Mouse (Mus musculus): ENCODE data around the gene 4930555G01Rik. TPM values are rescaled to one million over a fixed set of nuclear protein-coding genes. Genes with fewer than 3 reads are reported as not detected.
"Not testable (repeated sequence)": the region's sequence is repeated elsewhere in the genome, so short reads cannot be mapped to it uniquely, and the experiment has no call there.

4930555G01Rik gene
- not detected in 2 replicates for polyA plus RNA-seq (2015; fragmentation: Nextera tagmentation; extraction: Ambion mirVana)

DNA sequence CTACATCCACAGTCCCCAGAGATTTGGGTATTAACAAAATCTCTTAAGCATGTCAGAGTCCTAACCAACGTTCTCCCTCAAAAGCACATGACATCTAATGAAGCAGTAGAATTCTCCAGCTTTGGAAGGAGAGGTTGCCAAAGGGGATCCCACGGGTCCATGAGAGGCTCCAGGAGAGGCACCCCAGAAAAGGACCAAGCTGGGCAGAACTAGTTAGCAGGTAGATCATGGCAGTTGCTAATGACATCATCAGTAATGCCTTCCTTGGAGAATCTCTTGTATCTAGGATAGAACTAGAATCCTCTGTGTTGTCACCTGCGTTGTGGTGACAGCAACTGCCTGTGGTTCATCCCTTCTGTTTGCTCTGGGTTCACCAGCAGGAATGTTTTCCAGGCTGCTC lies at the start of gene 4930555G01Rik:
4930555G01Rik (plus strand) TSS at position 301 of the 400 bp plus-strand sequence.
- H3K36me3 ChIP-seq (ENCODE audit: control insufficient read depth, insufficient read depth, low read length); ATAC-seq (ENCODE audit: insufficient read depth, low FRiP score); H3K27me3 ChIP-seq (ENCODE audit: control insufficient read depth, insufficient read depth, low read length); H3K4me2 ChIP-seq (ENCODE audit: low read depth, low read length); H3K4me1 ChIP-seq (ENCODE audit: control insufficient read depth, insufficient read depth, low read length); H3K4me3 ChIP-seq (replicated peaks; ENCODE audit: low read length); H3K27ac ChIP-seq (ENCODE audit: low read length); H3K9me3 ChIP-seq (replicated peaks; ENCODE audit: control insufficient read depth, low read length); H3K9ac ChIP-seq (ENCODE audit: low read length): not testable (repeated sequence)
- no CpG with 5 or more reads among the region's 3 CpGs for WGBS

GRCm38 (mm10) chr14:5015591-5015990 lies 34.8 kb upstream of the 4930555G01Rik start, which contains the start of gene Gm3298:
Gene Gm3298 (plus strand): TSS chr14:5015891.
- not testable (repeated sequence) for H3K36me3 ChIP-seq (ENCODE audit: control insufficient read depth, insufficient read depth, low read length); H3K27ac ChIP-seq (ENCODE audit: low read length); H3K4me1 ChIP-seq (ENCODE audit: control insufficient read depth, insufficient read depth, low read length); ATAC-seq (ENCODE audit: insufficient read depth, low FRiP score); H3K4me2 ChIP-seq (ENCODE audit: low read depth, low read length); H3K27me3 ChIP-seq (ENCODE audit: control insufficient read depth, insufficient read depth, low read length); H3K9ac ChIP-seq (ENCODE audit: low read length); H3K9me3 ChIP-seq (replicated peaks; ENCODE audit: control insufficient read depth, low read length); H3K4me3 ChIP-seq (replicated peaks; ENCODE audit: low read length)
- WGBS = 57% methylated on average over 1 of the region's 2 CpGs

- H3K4me3 ChIP-seq (replicated peaks; ENCODE audit: low read length) = peak within 1 kb of the TSS; percentile 41
- H3K4me1 ChIP-seq (ENCODE audit: control insufficient read depth, insufficient read depth, low read length); ATAC-seq (ENCODE audit: insufficient read depth, low FRiP score); H3K27ac ChIP-seq (ENCODE audit: low read length); H3K36me3 ChIP-seq (ENCODE audit: control insufficient read depth, insufficient read depth, low read length); H3K9me3 ChIP-seq (replicated peaks; ENCODE audit: control insufficient read depth, low read length); H3K27me3 ChIP-seq (ENCODE audit: control insufficient read depth, insufficient read depth, low read length): not testable (repeated sequence)
- peak within 1 kb of the TSS; percentile 60 for H3K4me2 ChIP-seq (ENCODE audit: low read depth, low read length)
- H3K9ac ChIP-seq (ENCODE audit: low read length) = peak within 1 kb of the TSS; percentile 56
- WGBS = 5% methylated on average over 26 of the region's 63 CpGs
Measured at GRCm38 (mm10) chr14:5070611-5071490, 20.4 kb downstream of the 4930555G01Rik start, which contains the start of gene Gm8281. Gene Gm8281 (plus strand): TSS chr14:5071040.

Other genes with a start within 250 kb of the 4930555G01Rik start
- gene Gm3269, start 212.5 kb upstream of the 4930555G01Rik start, polyA plus RNA-seq (2015; fragmentation: Nextera tagmentation; extraction: Ambion mirVana) = not detected in 2 replicates
- 0.34 and 0.37 TPM in 2 replicates for gene Gm3264, start 195.1 kb upstream of the 4930555G01Rik start, polyA plus RNA-seq (2015; fragmentation: Nextera tagmentation; extraction: Ambion mirVana)
- not detected in 2 replicates for gene Gm3278, start 158.2 kb upstream of the 4930555G01Rik start, polyA plus RNA-seq (2015; fragmentation: Nextera tagmentation; extraction: Ambion mirVana)
- not detected in 2 replicates for gene Gm8297, start 66.7 kb upstream of the 4930555G01Rik start, polyA plus RNA-seq (2015; fragmentation: Nextera tagmentation; extraction: Ambion mirVana)
- gene Gm3298, start 34.7 kb upstream of the 4930555G01Rik start, polyA plus RNA-seq (2015; fragmentation: Nextera tagmentation; extraction: Ambion mirVana) = 0.56 TPM in 1 of 2 replicates, not detected in the other
- gene Gm8281, start 20.4 kb downstream of the 4930555G01Rik start, polyA plus RNA-seq (2015; fragmentation: Nextera tagmentation; extraction: Ambion mirVana) = 0.79 and 1.1 TPM in 2 replicates
- gene Gm8279, start 80.9 kb downstream of the 4930555G01Rik start, polyA plus RNA-seq (2015; fragmentation: Nextera tagmentation; extraction: Ambion mirVana) = not detected in 2 replicates
- gene Gm3317, start 113.9 kb downstream of the 4930555G01Rik start, polyA plus RNA-seq (2015; fragmentation: Nextera tagmentation; extraction: Ambion mirVana) = not detected in 2 replicates
- not detected in 2 replicates for gene Gm8271, start 135.2 kb downstream of the 4930555G01Rik start, polyA plus RNA-seq (2015; fragmentation: Nextera tagmentation; extraction: Ambion mirVana)
- gene Gm3526, start 210.0 kb downstream of the 4930555G01Rik start, polyA plus RNA-seq (2015; fragmentation: Nextera tagmentation; extraction: Ambion mirVana) = not detected in 2 replicates